16 mouse cellular contexts compared by ENCODE assay signal in the genomic region with DNA sequence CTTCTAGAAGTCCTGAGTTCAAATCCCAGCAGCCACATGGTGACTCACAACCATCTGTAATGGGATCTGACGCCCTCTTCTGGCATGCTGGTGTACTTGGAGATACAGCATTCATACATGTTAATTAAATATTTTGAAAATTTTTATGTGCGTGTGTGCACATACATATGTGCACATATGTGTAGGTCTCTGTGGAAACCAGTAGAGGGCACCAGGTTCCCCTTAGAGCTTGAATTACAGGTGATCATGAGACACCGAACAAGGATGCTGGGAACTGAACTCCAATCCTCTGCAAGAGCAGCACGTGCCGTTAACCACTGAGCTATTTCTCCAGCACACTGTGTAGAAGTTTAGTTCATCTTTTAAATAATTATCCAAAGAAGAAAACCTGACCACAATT.
"Had no signal": no experiment of that assay in that cellular context is flagged by ENCODE, and none has a peak within 500 bp of the region (broad histone marks: within the 10 kb centered on the region; RNA-seq: fewer than 3 reads in every experiment).

No protein-coding gene starts in this region.

- H3K36me3 ChIP-seq: limb, embryonic 10.5 days; liver, embryonic 13.5 days; midbrain, embryonic 10.5 days; neural tube, embryonic 15.5 days had no signal

- H3K4me1 ChIP-seq: limb, embryonic 10.5 days; liver, embryonic 13.5 days; midbrain, embryonic 10.5 days; neural tube, embryonic 15.5 days had no signal

- H3K27ac ChIP-seq: left cerebral cortex, adult 2 months; limb, embryonic 10.5 days; liver, embryonic 13.5 days; midbrain, embryonic 10.5 days; neural tube, embryonic 15.5 days had no signal

- H3K4me3 ChIP-seq: left cerebral cortex, adult 2 months; limb, embryonic 10.5 days; liver, embryonic 13.5 days; midbrain, embryonic 10.5 days; myocyte; neural tube, embryonic 15.5 days had no signal

- H3K27me3 ChIP-seq: liver, embryonic 13.5 days; neural tube, embryonic 15.5 days had no signal

- ATAC-seq: lung, postnatal 0 days had no signal

- DNase-seq: kidney, postnatal 10 days; kidney, postnatal 4 days; liver, embryonic 13.5 days; lung, adult 2 months; lung, postnatal 36 days; midbrain, embryonic 14.5 days; right cerebral cortex, adult 18-20 months; right cerebral cortex, postnatal 25 days; thymus, adult 2 months; thymus, postnatal 36 days had no signal

- H3K9me3 ChIP-seq: limb, embryonic 10.5 days; liver, embryonic 13.5 days; midbrain, embryonic 10.5 days; neural tube, embryonic 15.5 days had no signal

- H3K9ac ChIP-seq: liver, embryonic 13.5 days; neural tube, embryonic 15.5 days had no signal

- H3K4me2 ChIP-seq: liver, embryonic 13.5 days; neural tube, embryonic 15.5 days had no signal
